Mouse (Mus musculus): Measurements from ENCODE around the gene Rabggtb.

GRCm38 (mm10) chr3:153944335-153944990, 31.7 kb upstream of the Rabggtb start, which contains the start of gene Acadm:
- TF ChIP-seq CTCF (IDR thresholded peaks at IDR 0.05; ENCODE audit: borderline replicate concordance, insufficient read depth, low read depth, low read length) (no peak), POLR2A (IDR thresholded peaks at IDR 0.05; ENCODE audit: borderline replicate concordance, insufficient read depth, low read length) (peak; percentile 61)

All from cerebellum, adult 2 months (tissue).